Mouse (Mus musculus) MEL (cell line): ENCODE measurements around the gene Ccdc91. TPM values are rescaled to one million over a fixed set of nuclear protein-coding genes. Genes with fewer than 3 reads are reported as not detected.

Source experiments
- DNase-seq: peaks from one replicate; pipeline ENCODE4 v3.0.0; 2011; ENCODE audit warnings: low read depth, low spot score
- H3K27ac ChIP-seq: 2 replicates; pipeline ENCODE4 v1.5.1; 2012; ENCODE audit warnings: low read depth, mild to moderate bottlenecking, control low read depth, low read length, moderate library complexity; ENCODE audit not compliant: control insufficient read depth
- H3K27me3 ChIP-seq, 2 experiments: fragments of 150-350 bp in 1 of 2; sonication (generic) in 1 of 2; 2 replicates each; pipeline ENCODE4 v1.6.1; 2012; ENCODE audit warnings: low read length in 2 of 2, mild to moderate bottlenecking in 2 of 2, improper control_type of control experiment in 1 of 2, moderate library complexity in 1 of 2; ENCODE audit not compliant: insufficient read depth in 2 of 2, control insufficient read depth in 1 of 2
- H3K36me3 ChIP-seq, 2 experiments: 2 replicates each; pipeline ENCODE4 v1.6.1; 2012 to 2014; ENCODE audit warnings: low read length in 2 of 2, improper control_type of control experiment in 1 of 2, inconsistent platforms in 1 of 2, mild to moderate bottlenecking in 1 of 2; ENCODE audit not compliant: insufficient read depth in 2 of 2, control insufficient read depth in 1 of 2
- H3K4me1 ChIP-seq, 2 experiments: fragments of 150-350 bp in 1 of 2; sonication (generic) in 1 of 2; 2 replicates each; pipeline ENCODE4 v1.6.1; 2012; ENCODE audit warnings: low read length in 2 of 2, improper control_type of control experiment in 1 of 2, mild to moderate bottlenecking in 1 of 2; ENCODE audit not compliant: insufficient read depth in 2 of 2, control insufficient read depth in 1 of 2
- H3K4me3 ChIP-seq, 2 experiments: fragments of 150-350 bp in 1 of 2; sonication (generic) in 1 of 2; 2 replicates each; pipeline ENCODE4 v1.5.1; 2012; ENCODE audit warnings: low read depth in 2 of 2, low read length in 2 of 2, mild to moderate bottlenecking in 2 of 2, moderate library complexity in 2 of 2, control low read depth in 1 of 2, improper control_type of control experiment in 1 of 2; ENCODE audit not compliant: control insufficient read depth in 1 of 2, insufficient read depth in 1 of 2
- H3K79me2 ChIP-seq: 2 replicates; pipeline ENCODE4 v1.6.1; 2012; ENCODE audit warnings: mild to moderate bottlenecking, low read length, moderate library complexity; ENCODE audit not compliant: control insufficient read depth, poor library complexity, insufficient read depth
- H3K9ac ChIP-seq: 2 replicates; pipeline ENCODE4 v1.6.1; 2012; ENCODE audit warnings: low read depth, mild to moderate bottlenecking, control low read depth, low read length, moderate library complexity; ENCODE audit not compliant: control insufficient read depth, poor library complexity, severe bottlenecking
- H3K9me3 ChIP-seq: fragments of 150-350 bp; sonication (generic); replicated peaks from 2 replicates; pipeline ENCODE4 v1.6.1; 2012; ENCODE audit warnings: mild to moderate bottlenecking, low read length, improper control_type of control experiment, moderate library complexity; ENCODE audit not compliant: insufficient read depth
- CHD1 ChIP-seq: IDR thresholded peaks from 2 replicates; pipeline ENCODE4 v1.6.1; 2012; ENCODE audit warnings: low read depth, mild to moderate bottlenecking, inconsistent platforms, low read length, improper control_type of control experiment
- CHD2 ChIP-seq: IDR thresholded peaks from 2 replicates; pipeline ENCODE4 v1.6.1; 2011; ENCODE audit warnings: low read length, improper control_type of control experiment
- CTCF ChIP-seq, 3 experiments: IDR thresholded peaks in 2 of 3; conservative IDR thresholded peaks in 1 of 3; 2 replicates each; pipeline ENCODE4 v1.5.1; 2011 to 2012; ENCODE audit warnings: low read length in 3 of 3, low read depth in 2 of 3, mild to moderate bottlenecking in 2 of 3, improper control_type of control experiment in 1 of 3, inconsistent platforms in 1 of 3, mixed read lengths in 1 of 3, moderate library complexity in 1 of 3; ENCODE audit not compliant: control insufficient read depth in 1 of 3, insufficient read depth in 1 of 3, poor library complexity in 1 of 3, severe bottlenecking in 1 of 3
- ELF1 ChIP-seq: IDR thresholded peaks from 2 replicates; pipeline ENCODE4 v1.6.1; 2014; ENCODE audit warnings: low read depth, mild to moderate bottlenecking, inconsistent platforms, low read length, improper control_type of control experiment, moderate library complexity
- EP300 ChIP-seq, 2 experiments: IDR thresholded peaks; 2 replicates each; pipeline ENCODE4 v1.6.1; 2011; ENCODE audit warnings: improper control_type of control experiment in 2 of 2, low read length in 2 of 2, low read depth in 1 of 2, mild to moderate bottlenecking in 1 of 2
- ETS1 ChIP-seq: IDR thresholded peaks from 2 replicates; pipeline ENCODE4 v1.6.1; 2012; ENCODE audit warnings: low read depth, mild to moderate bottlenecking, inconsistent platforms, low read length, improper control_type of control experiment, moderate library complexity
- GATA1 ChIP-seq: IDR thresholded peaks from 2 replicates; pipeline ENCODE4 v1.6.1; 2011; ENCODE audit warnings: low read depth, low read length, improper control_type of control experiment
- HCFC1 ChIP-seq: IDR thresholded peaks from 2 replicates; pipeline ENCODE4 v1.6.1; 2012; ENCODE audit warnings: low read depth, mild to moderate bottlenecking, inconsistent platforms, low read length, improper control_type of control experiment, moderate library complexity
- JUND ChIP-seq: IDR thresholded peaks from 2 replicates; pipeline ENCODE4 v1.6.1; 2011; ENCODE audit warnings: low read depth, mild to moderate bottlenecking, improper control_type of control experiment, low read length
- KAT2A ChIP-seq: conservative IDR thresholded peaks from 2 replicates; pipeline ENCODE4 v1.6.1; 2012; ENCODE audit warnings: low read depth, low read length, improper control_type of control experiment, inconsistent platforms
- MEF2A ChIP-seq: IDR thresholded peaks from 2 replicates; pipeline ENCODE4 v1.6.1; 2014; ENCODE audit warnings: low read depth, mild to moderate bottlenecking, inconsistent platforms, low read length, improper control_type of control experiment; ENCODE audit not compliant: poor library complexity, insufficient replicate concordance, severe bottlenecking; ENCODE audit errors: extremely low read depth
- MXI1 ChIP-seq: IDR thresholded peaks from 2 replicates; pipeline ENCODE4 v1.6.1; 2011; ENCODE audit warnings: mild to moderate bottlenecking, low read depth, low read length, improper control_type of control experiment
- NELFE ChIP-seq: IDR thresholded peaks from 2 replicates; pipeline ENCODE4 v1.6.1; 2011; ENCODE audit warnings: low read depth, low read length, improper control_type of control experiment
- NRF1 ChIP-seq: IDR thresholded peaks from 2 replicates; pipeline ENCODE4 v1.6.1; 2014; ENCODE audit warnings: low read depth, mild to moderate bottlenecking, inconsistent platforms, low read length, improper control_type of control experiment, moderate library complexity; ENCODE audit not compliant: poor library complexity, insufficient read depth, severe bottlenecking
- POLR2A ChIP-seq, 2 experiments: IDR thresholded peaks; 2 replicates each; pipeline ENCODE4 v1.6.1; 2011 to 2012; ENCODE audit warnings: low read length in 2 of 2, mild to moderate bottlenecking in 2 of 2, control low read depth in 1 of 2, improper control_type of control experiment in 1 of 2, low read depth in 1 of 2, moderate library complexity in 1 of 2; ENCODE audit not compliant: control insufficient read depth in 1 of 2, insufficient read depth in 1 of 2, poor library complexity in 1 of 2
- POLR2AphosphoS2 ChIP-seq: IDR thresholded peaks from 2 replicates; pipeline ENCODE4 v1.6.1; 2011; ENCODE audit warnings: low read length, improper control_type of control experiment
- RAD21 ChIP-seq: IDR thresholded peaks from 2 replicates; pipeline ENCODE4 v1.6.1; 2011; ENCODE audit warnings: mild to moderate bottlenecking, low read depth, low read length, improper control_type of control experiment
- RCOR1 ChIP-seq: IDR thresholded peaks from 2 replicates; pipeline ENCODE4 v1.6.1; 2012; ENCODE audit warnings: low read depth, mild to moderate bottlenecking, inconsistent platforms, low read length, improper control_type of control experiment
- SIN3A ChIP-seq: IDR thresholded peaks from 2 replicates; pipeline ENCODE4 v1.6.1; 2012; ENCODE audit warnings: low read length, improper control_type of control experiment, inconsistent platforms
- SMC3 ChIP-seq: IDR thresholded peaks from 2 replicates; pipeline ENCODE4 v1.6.1; 2011; ENCODE audit warnings: low read depth, low read length, improper control_type of control experiment
- TAL1 ChIP-seq: IDR thresholded peaks from 2 replicates; pipeline ENCODE4 v1.6.1; 2012; ENCODE audit warnings: mild to moderate bottlenecking, inconsistent platforms, low read length, moderate library complexity, mixed read lengths
- TCF12 ChIP-seq: IDR thresholded peaks from 2 replicates; pipeline ENCODE4 v1.6.1; 2014; ENCODE audit warnings: low read depth, mild to moderate bottlenecking, inconsistent platforms, low read length, improper control_type of control experiment, moderate library complexity
- USF2 ChIP-seq, 2 experiments: IDR thresholded peaks; 2 replicates each; pipeline ENCODE4 v1.6.1; 2011 to 2012; ENCODE audit warnings: improper control_type of control experiment in 2 of 2, low read length in 2 of 2, borderline replicate concordance in 1 of 2, inconsistent platforms in 1 of 2, low read depth in 1 of 2, mild to moderate bottlenecking in 1 of 2; ENCODE audit not compliant: insufficient read depth in 1 of 2
- ZC3H11A ChIP-seq: IDR thresholded peaks from 2 replicates; pipeline ENCODE4 v1.6.1; 2012; ENCODE audit warnings: low read depth, mild to moderate bottlenecking, inconsistent platforms, low read length, improper control_type of control experiment
- ZKSCAN1 ChIP-seq: IDR thresholded peaks from 2 replicates; pipeline ENCODE4 v1.6.1; 2012; ENCODE audit warnings: low read depth, mild to moderate bottlenecking, inconsistent platforms, low read length, improper control_type of control experiment, moderate library complexity
- ZNF384 ChIP-seq: IDR thresholded peaks from 2 replicates; pipeline ENCODE4 v1.6.1; 2012; ENCODE audit warnings: low read depth, mild to moderate bottlenecking, inconsistent platforms, low read length, improper control_type of control experiment
- polyA plus RNA-seq, 2 experiments: library from polyadenylated mRNA; stranded (reverse) in 1 of 2; unstranded in 1 of 2; fragments of >175 nt in 1 of 2; fragments of >200 nt in 1 of 2; gene quantifications; 2 replicates each; pipeline versions ENCODE4 v1.2.1 to v1.2.4; 2012; ENCODE audit warnings: low replicate concordance in 2 of 2, low read depth in 1 of 2; ENCODE audit not compliant: insufficient read length in 2 of 2, insufficient read depth in 1 of 2, missing spikeins in 1 of 2
- total RNA-seq: library from RNA; depleted of rRNA; stranded (reverse); fragments of 300-350 nt; gene quantifications from 2 replicates; pipeline ENCODE4 v1.2.3, GENCODE M21; 2012

Ccdc91 gene
- total and polyA plus RNA-seq, 3 experiments, result not detected

- no peak for TF ChIP-seq SIN3A
- no peak for TF ChIP-seq ZKSCAN1
- TF ChIP-seq RCOR1, result no peak
- TF ChIP-seq JUND, result no peak
- TF ChIP-seq SMC3, result no peak
- TF ChIP-seq POLR2A (IDR thresholded peaks at IDR 0.05; ENCODE audit: control insufficient read depth in 1 of 2, insufficient read depth in 1 of 2, low read depth in 1 of 2, low read length in 2 of 2, poor library complexity in 1 of 2), result no peak
- no peak for TF ChIP-seq CTCF (IDR thresholded peaks at IDR 0.05 in 2 of 3, conservative IDR thresholded peaks at IDR 0.05 in 1 of 3; ENCODE audit: control insufficient read depth in 1 of 3, insufficient read depth in 1 of 3, low read depth in 2 of 3, low read length in 3 of 3, poor library complexity in 1 of 3, severe bottlenecking in 1 of 3)
- no peak for TF ChIP-seq ZNF384
- no peak for TF ChIP-seq HCFC1
- TF ChIP-seq POLR2AphosphoS2, result no peak
- TF ChIP-seq NRF1, result no peak
- no peak for TF ChIP-seq USF2 (IDR thresholded peaks at IDR 0.05; ENCODE audit: borderline replicate concordance in 1 of 2, insufficient read depth in 1 of 2, low read depth in 1 of 2, low read length in 2 of 2)
- no peak for TF ChIP-seq CHD1
- no peak for TF ChIP-seq KAT2A
- no peak for TF ChIP-seq ETS1
- no peak for TF ChIP-seq RAD21
- no peak for TF ChIP-seq ELF1
- no peak for TF ChIP-seq TCF12
- TF ChIP-seq EP300 (IDR thresholded peaks at IDR 0.05; ENCODE audit: low read depth in 1 of 2, low read length in 2 of 2), result no peak
These were observed 99.0 kb downstream of the Ccdc91 start for GRCm38 (mm10) chr6:147574454-147575182.

GRCm38 (mm10) chr6:147575183-147575784 is 99.7 kb downstream of the Ccdc91 start:
- no peak overlapping the region for H3K27ac ChIP-seq
- no peak overlapping the region for H3K4me3 ChIP-seq
- TF ChIP-seq MEF2A (no peak), GATA1 (no peak), TAL1 (no peak), CHD2 (no peak), SIN3A (no peak), MXI1 (no peak), RAD21 (no peak), POLR2A (IDR thresholded peaks at IDR 0.05; ENCODE audit: control insufficient read depth in 1 of 2, insufficient read depth in 1 of 2, low read depth in 1 of 2, low read length in 2 of 2, poor library complexity in 1 of 2) (no peak), NELFE (no peak), ZC3H11A (no peak), POLR2AphosphoS2 (no peak)
- TF ChIP-seq, all 39 proteins: peak for 0
- Histone ChIP-seq H3K79me2 (no peaks in the 10 kb centered on the region), H3K9me3 (no peaks in the 10 kb centered on the region), H3K4me1 (no peaks in the 10 kb centered on the region), H3K27me3 (no peaks in the 10 kb centered on the region; a peak in 1 of 4 replicates), H3K36me3 (no peaks in the 10 kb centered on the region), H3K9ac (no peak overlapping the region)
- DNase-seq, result no peak

More at GRCm38 (mm10) chr6:147574454-147575182, 99.0 kb downstream of the Ccdc91 start:
- Histone ChIP-seq H3K27ac (no peak overlapping the region), H3K27me3 (no peaks in the 10 kb centered on the region; a peak in 1 of 4 replicates), H3K9me3 (no peaks in the 10 kb centered on the region), H3K36me3 (no peaks in the 10 kb centered on the region), H3K9ac (no peak overlapping the region), H3K4me1 (no peaks in the 10 kb centered on the region), H3K79me2 (no peaks in the 10 kb centered on the region), H3K4me3 (no peak overlapping the region)
- no peak for DNase-seq
